Mouse (Mus musculus) lung, postnatal 0 days (tissue): Measurements from ENCODE around the gene Dcun1d4.

Experiments used
- CTCF ChIP-seq: IDR thresholded peaks from 2 replicates; pipeline ENCODE4 v1.5.1; 2016; ENCODE audit warnings: antibody characterized with exemption, mild to moderate bottlenecking
- EP300 ChIP-seq: IDR thresholded peaks from 2 replicates; pipeline ENCODE4 v1.6.1; 2016; ENCODE audit warnings: antibody characterized with exemption, mild to moderate bottlenecking, control low read depth

DNA sequence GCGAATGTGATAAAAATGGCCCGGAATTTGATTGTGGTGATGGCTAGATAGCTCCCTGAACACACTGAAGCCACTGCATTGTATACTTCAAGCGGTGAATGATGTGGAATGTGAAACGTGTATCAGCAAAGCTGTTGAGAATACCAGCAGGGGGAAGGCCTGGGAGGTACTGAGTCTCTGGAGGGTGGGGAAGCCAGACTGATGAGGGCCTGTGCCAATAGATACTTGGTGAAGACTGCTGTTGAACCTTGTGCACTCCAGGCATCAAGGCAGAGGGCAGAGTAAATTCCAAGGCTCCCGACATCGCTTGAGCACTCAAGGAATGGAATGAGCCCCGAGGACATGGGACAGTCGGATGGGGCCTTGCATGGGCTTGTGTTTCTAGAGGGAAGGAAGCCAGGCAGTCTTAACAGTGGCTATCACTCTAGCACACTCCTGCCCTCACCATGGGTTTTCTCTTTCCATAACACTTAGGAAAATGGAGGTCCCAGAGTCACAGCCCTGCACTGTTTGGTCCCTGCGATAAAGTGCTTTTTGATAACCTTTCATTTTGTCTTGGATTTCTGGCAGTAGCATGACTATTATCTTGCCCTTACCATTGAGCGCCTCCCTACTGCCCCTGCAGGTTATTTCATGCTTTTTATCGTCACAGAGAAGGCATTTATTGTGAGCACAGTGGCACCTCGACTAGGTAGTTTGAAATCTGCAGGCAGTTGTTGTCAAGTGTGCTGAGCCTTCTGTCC is 22.4 kb downstream of the Dcun1d4 start:
- TF ChIP-seq CTCF (no peak; the same call in 1 of the 2 replicates), EP300 (no peak)
